Mouse (Mus musculus) erythroid progenitor cell, adult 5-6 weeks (primary cell): ENCODE data around the gene Rp2. TPM values are rescaled to one million over a fixed set of nuclear protein-coding genes. Genes with fewer than 3 reads are reported as not detected.

ENCODE experiments used
- ATAC-seq: replicated peaks from 2 replicates; pipeline ENCODE4 v1.8.0; 2016; ENCODE audit warnings: moderate number of reproducible peaks, mild to moderate bottlenecking, moderate TSS enrichment, inconsistent platforms; ENCODE audit not compliant: poor library complexity, low FRiP score, severe bottlenecking
- total RNA-seq, 2 experiments: library from RNA; stranded (forward) in 1 of 2; stranded (reverse) in 1 of 2; fragments of 150-400 nt in 1 of 2; fragments of 186-747, 209-891 nt in 1 of 2; gene quantifications; 2 replicates each; pipeline versions ENCODE4 v1.2.3 to v1.2.4; 2015 to 2017; ENCODE audit warnings: low replicate concordance in 2 of 2

Gene Rp2
- total RNA-seq, 2 experiments from 2014 or later: 31.6 to 36.5 TPM

GRCm38 (mm10) chrX:20419536-20419935 is 55.3 kb downstream of the Rp2 start:
- no peak for ATAC-seq

GRCm38 (mm10) chrX:20425140-20425838 is 61.0 kb downstream of the Rp2 start, which contains the start of gene Jade3:
Gene Jade3, plus strand, starts transcription at chrX:20425688.
- ATAC-seq: peak; percentile 98

DNA sequence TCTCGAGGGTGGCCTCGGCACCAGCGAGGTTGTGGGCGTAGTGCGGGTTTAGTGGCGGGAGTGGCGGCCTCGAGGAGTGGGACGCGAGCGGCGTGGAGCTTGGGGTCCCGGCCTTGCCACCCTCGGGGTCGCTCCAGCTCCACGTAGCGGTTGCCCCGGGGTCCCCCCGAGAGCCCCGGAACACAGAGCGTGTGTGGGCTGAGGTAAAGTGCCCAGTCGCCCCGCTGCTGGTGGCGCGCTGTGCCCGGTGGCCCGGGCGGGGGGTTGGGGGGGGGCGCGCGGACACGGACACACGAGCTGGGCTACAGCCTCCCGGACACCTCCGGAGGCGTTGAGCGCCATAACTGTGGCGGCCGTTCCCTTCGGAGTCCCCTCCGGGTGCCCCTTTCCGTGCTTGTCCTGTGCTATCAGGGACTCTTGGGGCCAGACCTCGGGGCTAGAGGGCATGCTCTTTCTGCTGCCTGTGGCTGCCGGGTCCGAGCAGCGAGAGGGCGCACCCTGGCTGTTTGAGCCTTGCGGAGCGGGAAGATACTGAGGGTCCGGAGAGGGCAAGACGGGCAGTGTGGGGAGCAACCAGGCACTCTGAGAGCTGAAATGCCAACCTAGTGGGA is 61.7 kb downstream of the Rp2 start:
- peak; percentile 64 for ATAC-seq

Other genes starting within 250 kb of the Rp2 start
- gene Slc9a7, start 72.7 kb upstream of the Rp2 start, total RNA-seq (2015; ENCODE audit: low replicate concordance): not detected in 2 replicates
- 4.7 TPM in 1 of 2 replicates, not detected in the other for gene Slc9a7, start 72.7 kb upstream of the Rp2 start, total RNA-seq (2017; ENCODE audit: low replicate concordance)
- gene Jade3, start 61.2 kb downstream of the Rp2 start, total RNA-seq (2015; ENCODE audit: low replicate concordance): 9.7 and 10.5 TPM in 2 replicates
- 6.8 and 12.6 TPM in 2 replicates for gene Jade3, start 61.2 kb downstream of the Rp2 start, total RNA-seq (2017; ENCODE audit: low replicate concordance)
- not detected in 2 replicates for gene Rgn, start 185.3 kb downstream of the Rp2 start, total RNA-seq (2015; ENCODE audit: low replicate concordance)
- gene Rgn, start 185.3 kb downstream of the Rp2 start, total RNA-seq (2017; ENCODE audit: low replicate concordance): not detected in 2 replicates